Mouse (Mus musculus): ENCODE results near the gene Ap3d1. TPM values are rescaled to one million over a fixed set of nuclear protein-coding genes. Genes with fewer than 3 reads are reported as not detected.
A peak's percentile ranks its signal among the peaks of the same experiment; 100 is the strongest.

The Ap3d1 gene
- polyA plus RNA-seq, 1 experiment, result 68.0 TPM

DNA sequence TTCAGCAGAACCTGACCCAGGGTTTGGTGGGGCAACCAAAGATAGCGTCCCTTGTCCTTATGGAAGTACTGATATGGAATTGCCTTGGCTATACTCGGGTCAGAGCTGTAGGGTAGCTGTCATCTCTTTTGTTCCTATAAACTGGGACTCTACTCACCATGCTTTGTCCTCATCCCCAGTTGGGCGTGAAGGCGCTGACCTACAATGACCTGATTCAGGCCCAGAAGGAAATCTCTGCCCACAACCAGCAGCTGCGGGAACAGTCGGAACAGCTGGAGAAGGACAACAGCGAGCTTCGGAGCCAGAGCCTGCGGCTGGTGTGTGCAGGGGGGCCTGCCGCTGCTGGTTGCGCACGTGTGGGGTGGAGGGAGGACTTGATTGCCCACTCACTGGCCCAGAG lies 42.8 kb upstream of the Ap3d1 start:
- peak in 2 of 3 experiments; percentile 35 to 54 for TF ChIP-seq MYOG (IDR thresholded peaks at IDR 0.05; ENCODE audit: control insufficient read depth in 1 of 3, insufficient read depth in 1 of 3, insufficient read length in 2 of 3, low read depth in 2 of 3)
- TF ChIP-seq SRF (IDR thresholded peaks at IDR 0.05; ENCODE audit: control insufficient read depth, insufficient read length, low read depth), result no peak
- H3K36me3 ChIP-seq (ENCODE audit: control insufficient read depth, insufficient read depth), result peaks cover 40% of the 10 kb centered on the region

GRCm38 (mm10) chr10:80784302-80784701 lies 42.2 kb upstream of the Ap3d1 start:
- Histone ChIP-seq H3ac (ENCODE audit: control insufficient read depth, insufficient read length) (no peak overlapping the region), H3K27me3 (ENCODE audit: control insufficient read depth, insufficient read depth, insufficient read length) (no peaks in the 10 kb centered on the region), H3K4me3 (no peak overlapping the region), H3K79me2 (ENCODE audit: control insufficient read depth, insufficient read depth) (no peaks in the 10 kb centered on the region), H3K36me3 (ENCODE audit: control insufficient read depth, insufficient read depth) (peaks cover 42% of the 10 kb centered on the region), H3K4me2 (ENCODE audit: low read depth) (no peak overlapping the region)
- TF ChIP-seq TCF12 (IDR thresholded peaks at IDR 0.05; ENCODE audit: insufficient read depth, poor library complexity, severe bottlenecking) (no peak), REST (IDR thresholded peaks at IDR 0.05; ENCODE audit: insufficient read depth, insufficient read length) (no peak), MYOG (IDR thresholded peaks at IDR 0.05; ENCODE audit: control insufficient read depth in 1 of 3, insufficient read depth in 1 of 3, insufficient read length in 2 of 3, low read depth in 2 of 3) (no peak), SRF (IDR thresholded peaks at IDR 0.05; ENCODE audit: control insufficient read depth, insufficient read length, low read depth) (no peak), E2F4 (IDR thresholded peaks at IDR 0.05; ENCODE audit: insufficient read depth) (no peak), CEBPB (IDR thresholded peaks at IDR 0.05; ENCODE audit: insufficient read depth, poor library complexity, severe bottlenecking) (no peak), TCF3 (IDR thresholded peaks at IDR 0.05; ENCODE audit: insufficient read length, low read depth) (no peak), MYOD1 (IDR thresholded peaks at IDR 0.05; ENCODE audit: control insufficient read depth in 1 of 3, insufficient read length in 2 of 3, low read depth in 2 of 3) (no peak), MAX (IDR thresholded peaks at IDR 0.05; ENCODE audit: low read depth) (no peak), USF1 (IDR thresholded peaks at IDR 0.05; ENCODE audit: low read depth) (no peak), POLR2A (IDR thresholded peaks at IDR 0.05; ENCODE audit: insufficient read length, low read depth) (no peak), POLR2AphosphoS2 (IDR thresholded peaks at IDR 0.05; ENCODE audit: insufficient read length, low read depth) (no peak)

More for the DNA sequence above, 42.8 kb upstream of the Ap3d1 start:
- Histone ChIP-seq H3K79me2 (ENCODE audit: control insufficient read depth, insufficient read depth) (no peaks in the 10 kb centered on the region), H3K27me3 (ENCODE audit: control insufficient read depth, insufficient read depth, insufficient read length) (no peaks in the 10 kb centered on the region), H3ac (ENCODE audit: control insufficient read depth, insufficient read length) (no peak overlapping the region), H3K4me2 (ENCODE audit: low read depth) (no peak overlapping the region), H3K4me3 (no peak overlapping the region)

- TF ChIP-seq TCF3 (IDR thresholded peaks at IDR 0.05; ENCODE audit: insufficient read length, low read depth), result no peak
- TF ChIP-seq E2F4 (IDR thresholded peaks at IDR 0.05; ENCODE audit: insufficient read depth), result no peak
- TF ChIP-seq CEBPB (IDR thresholded peaks at IDR 0.05; ENCODE audit: insufficient read depth, poor library complexity, severe bottlenecking), result no peak
- no peak for TF ChIP-seq MAX (IDR thresholded peaks at IDR 0.05; ENCODE audit: low read depth)
- no peak for TF ChIP-seq TCF12 (IDR thresholded peaks at IDR 0.05; ENCODE audit: insufficient read depth, poor library complexity, severe bottlenecking)
- TF ChIP-seq POLR2AphosphoS2 (IDR thresholded peaks at IDR 0.05; ENCODE audit: insufficient read length, low read depth), result no peak
- TF ChIP-seq MYOG (IDR thresholded peaks at IDR 0.05; ENCODE audit: control insufficient read depth in 1 of 3, insufficient read depth in 1 of 3, insufficient read length in 2 of 3, low read depth in 2 of 3), result no peak
- TF ChIP-seq POLR2A (IDR thresholded peaks at IDR 0.05; ENCODE audit: insufficient read length, low read depth), result no peak
- TF ChIP-seq MYOD1 (IDR thresholded peaks at IDR 0.05; ENCODE audit: control insufficient read depth in 1 of 3, insufficient read length in 2 of 3, low read depth in 2 of 3), result no peak
- no peak for TF ChIP-seq REST (IDR thresholded peaks at IDR 0.05; ENCODE audit: insufficient read depth, insufficient read length)
- TF ChIP-seq USF1 (IDR thresholded peaks at IDR 0.05; ENCODE audit: low read depth), result no peak
- no peak for TF ChIP-seq SRF (IDR thresholded peaks at IDR 0.05; ENCODE audit: control insufficient read depth, insufficient read length, low read depth)
- no peaks in the 10 kb centered on the region for H3K27me3 ChIP-seq (ENCODE audit: control insufficient read depth, insufficient read depth, insufficient read length)
- H3K4me3 ChIP-seq, result no peak overlapping the region
- H3ac ChIP-seq (ENCODE audit: control insufficient read depth, insufficient read length), result no peak overlapping the region
- H3K36me3 ChIP-seq (ENCODE audit: control insufficient read depth, insufficient read depth), result peaks cover 49% of the 10 kb centered on the region
- H3K4me2 ChIP-seq (ENCODE audit: low read depth), result no peak overlapping the region
- H3K79me2 ChIP-seq (ENCODE audit: control insufficient read depth, insufficient read depth), result no peaks in the 10 kb centered on the region
Observed at GRCm38 (mm10) chr10:80779565-80779964, 37.5 kb upstream of the Ap3d1 start.

DNA sequence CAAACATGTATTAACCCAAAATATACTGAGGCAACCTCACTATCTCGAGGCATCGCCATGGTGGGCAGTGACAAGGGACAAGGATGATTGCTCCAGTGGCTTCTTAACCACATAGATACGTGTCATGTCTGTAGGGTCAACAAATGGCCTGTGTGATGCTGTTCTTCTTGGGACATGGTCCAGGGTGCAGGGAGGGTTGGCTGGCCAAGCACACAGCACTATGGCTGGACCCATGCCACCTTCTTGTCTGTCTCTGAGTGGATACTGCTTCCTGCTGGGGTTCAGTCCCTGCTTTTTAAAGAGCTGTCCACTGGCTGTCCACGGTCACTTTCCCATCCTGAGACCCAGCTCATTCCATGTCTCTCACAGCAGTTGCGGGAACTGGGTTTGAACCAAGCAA lies 35.1 kb upstream of the Ap3d1 start:
- no peak overlapping the region for H3K4me3 ChIP-seq
- no peak overlapping the region for H3K4me2 ChIP-seq (ENCODE audit: low read depth)
- H3K79me2 ChIP-seq (ENCODE audit: control insufficient read depth, insufficient read depth), result no peaks in the 10 kb centered on the region
- no peaks in the 10 kb centered on the region for H3K27me3 ChIP-seq (ENCODE audit: control insufficient read depth, insufficient read depth, insufficient read length)
- no peak for TF ChIP-seq SRF (IDR thresholded peaks at IDR 0.05; ENCODE audit: control insufficient read depth, insufficient read length, low read depth)
- TF ChIP-seq POLR2AphosphoS2 (IDR thresholded peaks at IDR 0.05; ENCODE audit: insufficient read length, low read depth), result no peak
- no peak for TF ChIP-seq MYOD1 (IDR thresholded peaks at IDR 0.05; ENCODE audit: control insufficient read depth in 1 of 3, insufficient read length in 2 of 3, low read depth in 2 of 3)
- TF ChIP-seq E2F4 (IDR thresholded peaks at IDR 0.05; ENCODE audit: insufficient read depth), result no peak
- no peak for TF ChIP-seq POLR2A (IDR thresholded peaks at IDR 0.05; ENCODE audit: insufficient read length, low read depth)
- TF ChIP-seq TCF3 (IDR thresholded peaks at IDR 0.05; ENCODE audit: insufficient read length, low read depth), result no peak
- no peak for TF ChIP-seq MAX (IDR thresholded peaks at IDR 0.05; ENCODE audit: low read depth)
- no peak for TF ChIP-seq MYOG (IDR thresholded peaks at IDR 0.05; ENCODE audit: control insufficient read depth in 1 of 3, insufficient read depth in 1 of 3, insufficient read length in 2 of 3, low read depth in 2 of 3)
- TF ChIP-seq CEBPB (IDR thresholded peaks at IDR 0.05; ENCODE audit: insufficient read depth, poor library complexity, severe bottlenecking), result no peak
- TF ChIP-seq REST (IDR thresholded peaks at IDR 0.05; ENCODE audit: insufficient read depth, insufficient read length), result no peak
- TF ChIP-seq TCF12 (IDR thresholded peaks at IDR 0.05; ENCODE audit: insufficient read depth, poor library complexity, severe bottlenecking), result no peak
- no peak for TF ChIP-seq USF1 (IDR thresholded peaks at IDR 0.05; ENCODE audit: low read depth)
- peaks cover 48% of the 10 kb centered on the region for H3K36me3 ChIP-seq (ENCODE audit: control insufficient read depth, insufficient read depth)
- no peak overlapping the region for H3ac ChIP-seq (ENCODE audit: control insufficient read depth, insufficient read length)

- no peak overlapping the region for H3K4me3 ChIP-seq
- H3K79me2 ChIP-seq (ENCODE audit: control insufficient read depth, insufficient read depth), result no peaks in the 10 kb centered on the region
- H3K27me3 ChIP-seq (ENCODE audit: control insufficient read depth, insufficient read depth, insufficient read length), result no peaks in the 10 kb centered on the region
- H3K36me3 ChIP-seq (ENCODE audit: control insufficient read depth, insufficient read depth), result peaks cover 43% of the 10 kb centered on the region
- H3ac ChIP-seq (ENCODE audit: control insufficient read depth, insufficient read length), result no peak overlapping the region
- no peak overlapping the region for H3K4me2 ChIP-seq (ENCODE audit: low read depth)
- TF ChIP-seq MYOD1 (IDR thresholded peaks at IDR 0.05; ENCODE audit: control insufficient read depth in 1 of 3, insufficient read length in 2 of 3, low read depth in 2 of 3), result no peak
- TF ChIP-seq SRF (IDR thresholded peaks at IDR 0.05; ENCODE audit: control insufficient read depth, insufficient read length, low read depth), result no peak
- no peak for TF ChIP-seq POLR2AphosphoS2 (IDR thresholded peaks at IDR 0.05; ENCODE audit: insufficient read length, low read depth)
- no peak for TF ChIP-seq USF1 (IDR thresholded peaks at IDR 0.05; ENCODE audit: low read depth)
- no peak for TF ChIP-seq TCF3 (IDR thresholded peaks at IDR 0.05; ENCODE audit: insufficient read length, low read depth)
- TF ChIP-seq CEBPB (IDR thresholded peaks at IDR 0.05; ENCODE audit: insufficient read depth, poor library complexity, severe bottlenecking), result no peak
- TF ChIP-seq POLR2A (IDR thresholded peaks at IDR 0.05; ENCODE audit: insufficient read length, low read depth), result no peak
- TF ChIP-seq REST (IDR thresholded peaks at IDR 0.05; ENCODE audit: insufficient read depth, insufficient read length), result no peak
- no peak for TF ChIP-seq MYOG (IDR thresholded peaks at IDR 0.05; ENCODE audit: control insufficient read depth in 1 of 3, insufficient read depth in 1 of 3, insufficient read length in 2 of 3, low read depth in 2 of 3)
- no peak for TF ChIP-seq TCF12 (IDR thresholded peaks at IDR 0.05; ENCODE audit: insufficient read depth, poor library complexity, severe bottlenecking)
Observed at GRCm38 (mm10) chr10:80776358-80776869, 34.4 kb upstream of the Ap3d1 start.

Measured in myocyte (in vitro differentiated cells).